Mouse (Mus musculus): ENCODE measurements around the gene Abl1.

The Abl1 gene

GRCm38 (mm10) chr2:31689045-31689444, 869 bp downstream of the Abl1 start:
- no peak for DNase-seq (ENCODE audit: low spot score)

- no peak for DNase-seq (ENCODE audit: low spot score)
Measured at GRCm38 (mm10) chr2:31690063-31690462, 1.9 kb downstream of the Abl1 start.

GRCm38 (mm10) chr2:31698209-31698608, 10.0 kb downstream of the Abl1 start:
- no peak for DNase-seq (ENCODE audit: low spot score)

- no peak for DNase-seq (ENCODE audit: low spot score)
Measured at GRCm38 (mm10) chr2:31700545-31701446, 12.6 kb downstream of the Abl1 start.

- DNase-seq (ENCODE audit: low spot score) = no peak
Measured at GRCm38 (mm10) chr2:31703226-31703625, 15.1 kb downstream of the Abl1 start.

GRCm38 (mm10) chr2:31705914-31706313, 17.7 kb downstream of the Abl1 start:
- DNase-seq (ENCODE audit: low spot score) = no peak

- DNase-seq (ENCODE audit: low spot score) = no peak
Measured at GRCm38 (mm10) chr2:31706531-31706930, 18.4 kb downstream of the Abl1 start.

GRCm38 (mm10) chr2:31712716-31713115, 24.5 kb downstream of the Abl1 start:
- DNase-seq (ENCODE audit: low spot score) = no peak

GRCm38 (mm10) chr2:31713813-31714212, 25.6 kb downstream of the Abl1 start:
- no peak for DNase-seq (ENCODE audit: low spot score)

- no peak for DNase-seq (ENCODE audit: low spot score)
Measured at GRCm38 (mm10) chr2:31714780-31715179, 26.6 kb downstream of the Abl1 start.

- DNase-seq (ENCODE audit: low spot score) = no peak
Measured at GRCm38 (mm10) chr2:31715985-31716384, 27.8 kb downstream of the Abl1 start.

GRCm38 (mm10) chr2:31719202-31719880, 31.2 kb downstream of the Abl1 start:
- DNase-seq (ENCODE audit: low spot score) = no peak

- DNase-seq (ENCODE audit: low spot score) = no peak
Measured at GRCm38 (mm10) chr2:31719944-31720343, 31.8 kb downstream of the Abl1 start.

GRCm38 (mm10) chr2:31720783-31721182, 32.6 kb downstream of the Abl1 start:
- DNase-seq (ENCODE audit: low spot score) = no peak

- no peak for DNase-seq (ENCODE audit: low spot score)
Measured at GRCm38 (mm10) chr2:31724730-31725490, 36.7 kb downstream of the Abl1 start.

GRCm38 (mm10) chr2:31727576-31728277, 39.6 kb downstream of the Abl1 start:
- DNase-seq (ENCODE audit: low spot score) = no peak

- no peak for DNase-seq (ENCODE audit: low spot score)
Measured at GRCm38 (mm10) chr2:31730640-31731039, 42.5 kb downstream of the Abl1 start.

GRCm38 (mm10) chr2:31732497-31732896, 44.3 kb downstream of the Abl1 start:
- DNase-seq (ENCODE audit: low spot score) = no peak

- DNase-seq (ENCODE audit: low spot score) = no peak
Measured at GRCm38 (mm10) chr2:31733558-31733957, 45.4 kb downstream of the Abl1 start.

GRCm38 (mm10) chr2:31739041-31739440, 50.9 kb downstream of the Abl1 start:
- no peak for DNase-seq (ENCODE audit: low spot score)

- DNase-seq (ENCODE audit: low spot score) = no peak
Measured at GRCm38 (mm10) chr2:31741728-31742127, 53.6 kb downstream of the Abl1 start.

GRCm38 (mm10) chr2:31742134-31742533, 54.0 kb downstream of the Abl1 start:
- DNase-seq (ENCODE audit: low spot score) = peak; percentile 24

Measured in urinary bladder, postnatal 25 days (tissue).